Mouse (Mus musculus): ENCODE measurements around the gene Dach1. TPM values are rescaled to one million over a fixed set of nuclear protein-coding genes. Genes with fewer than 3 reads are reported as not detected.

Gene Dach1
- polyA plus RNA-seq, 1 experiment, result not detected

GRCm38 (mm10) chr14:97857276-97857675 lies 312.3 kb downstream of the Dach1 start:
- Histone ChIP-seq H3K4me3 (replicated peaks) (no peak overlapping the region), H3K9me3 (ENCODE audit: control insufficient read depth, low read length) (no peaks in the 10 kb centered on the region), H3K4me1 (ENCODE audit: control insufficient read depth) (no peaks in the 10 kb centered on the region), H3K36me3 (ENCODE audit: control insufficient read depth) (no peaks in the 10 kb centered on the region), H3K27me3 (ENCODE audit: control insufficient read depth) (no peaks in the 10 kb centered on the region)
- TF ChIP-seq TAL1 (IDR thresholded peaks at IDR 0.05; ENCODE audit: low read length) (no peak), GATA1 (IDR thresholded peaks at IDR 0.05; ENCODE audit: low read length) (no peak)

GRCm38 (mm10) chr14:97855345-97855744 lies 314.2 kb downstream of the Dach1 start:
- no peaks in the 10 kb centered on the region for H3K9me3 ChIP-seq (ENCODE audit: control insufficient read depth, low read length)
- H3K27me3 ChIP-seq (ENCODE audit: control insufficient read depth), result no peaks in the 10 kb centered on the region
- H3K4me3 ChIP-seq (replicated peaks), result no peak overlapping the region
- H3K4me1 ChIP-seq (ENCODE audit: control insufficient read depth), result no peaks in the 10 kb centered on the region
- H3K36me3 ChIP-seq (ENCODE audit: control insufficient read depth), result no peaks in the 10 kb centered on the region
- TF ChIP-seq TAL1 (IDR thresholded peaks at IDR 0.05; ENCODE audit: low read length) (no peak), GATA1 (IDR thresholded peaks at IDR 0.05; ENCODE audit: low read length) (no peak)

DNA sequence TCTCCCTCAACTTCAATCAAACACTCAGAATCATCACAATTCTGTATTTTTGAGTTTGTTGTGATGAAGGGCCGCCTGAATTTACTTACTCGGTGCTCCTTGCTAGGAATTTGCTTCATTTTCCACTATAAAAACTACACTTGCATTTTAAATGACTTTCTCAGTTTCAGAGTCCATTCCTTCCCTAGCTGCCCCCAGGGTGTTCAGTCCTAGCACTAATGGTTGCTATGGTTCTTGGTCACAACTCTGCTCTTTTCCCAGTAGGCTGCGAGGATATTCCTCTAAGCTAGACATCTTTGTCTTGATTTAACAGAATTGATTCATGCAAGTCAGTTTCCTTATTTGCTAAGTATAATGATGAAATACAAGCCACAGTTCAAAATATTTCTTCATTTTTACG lies 319.1 kb downstream of the Dach1 start:
- Histone ChIP-seq H3K27me3 (ENCODE audit: control insufficient read depth) (no peaks in the 10 kb centered on the region), H3K36me3 (ENCODE audit: control insufficient read depth) (no peaks in the 10 kb centered on the region), H3K4me3 (replicated peaks) (no peak overlapping the region), H3K4me1 (ENCODE audit: control insufficient read depth) (no peaks in the 10 kb centered on the region), H3K9me3 (ENCODE audit: control insufficient read depth, low read length) (no peaks in the 10 kb centered on the region)
- TF ChIP-seq TAL1 (IDR thresholded peaks at IDR 0.05; ENCODE audit: low read length) (no peak), GATA1 (IDR thresholded peaks at IDR 0.05; ENCODE audit: low read length) (no peak)

DNA sequence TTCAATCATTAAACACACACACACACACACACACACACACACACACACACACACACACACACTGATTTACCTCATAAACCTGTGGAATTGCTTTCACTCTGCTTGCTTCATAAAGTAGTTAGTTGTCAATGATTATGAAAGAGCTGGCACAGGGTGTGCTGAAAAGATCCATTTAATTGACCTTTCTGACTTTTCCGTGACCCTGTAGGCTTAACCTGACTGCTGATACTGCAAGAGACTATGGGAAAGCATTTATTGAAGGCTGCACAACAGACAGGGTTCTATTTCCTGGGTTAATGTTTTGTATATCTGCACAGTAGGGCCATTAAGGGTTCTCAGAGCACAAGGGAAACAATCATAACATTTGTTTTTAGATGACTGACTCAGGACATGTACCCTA lies 321.9 kb downstream of the Dach1 start:
- Histone ChIP-seq H3K4me3 (replicated peaks) (no peak overlapping the region), H3K4me1 (ENCODE audit: control insufficient read depth) (no peaks in the 10 kb centered on the region), H3K36me3 (ENCODE audit: control insufficient read depth) (no peaks in the 10 kb centered on the region), H3K9me3 (ENCODE audit: control insufficient read depth, low read length) (no peaks in the 10 kb centered on the region), H3K27me3 (ENCODE audit: control insufficient read depth) (no peaks in the 10 kb centered on the region)
- TF ChIP-seq TAL1 (IDR thresholded peaks at IDR 0.05; ENCODE audit: low read length), result no peak
- TF ChIP-seq GATA1 (IDR thresholded peaks at IDR 0.05; ENCODE audit: low read length), result no peak

DNA sequence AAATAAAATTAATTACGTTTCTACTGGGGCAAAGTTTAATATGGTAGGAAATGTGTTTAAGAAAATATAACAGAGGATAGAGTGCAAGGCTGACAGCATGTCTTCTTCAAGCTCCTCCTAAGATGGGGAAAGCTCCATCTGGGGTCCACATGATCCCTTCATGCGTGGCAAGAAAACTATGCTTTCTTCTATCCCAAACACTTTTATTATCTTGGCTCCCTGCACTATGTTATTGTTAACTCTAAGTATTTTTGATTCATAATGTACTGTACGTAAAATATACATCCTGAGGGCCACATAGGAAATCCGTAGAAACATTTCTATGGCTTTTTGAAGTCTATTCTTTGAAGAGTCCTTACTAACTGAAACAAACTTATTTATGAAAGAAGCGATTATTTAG lies 330.3 kb downstream of the Dach1 start:
- Histone ChIP-seq H3K4me1 (ENCODE audit: control insufficient read depth) (no peaks in the 10 kb centered on the region), H3K36me3 (ENCODE audit: control insufficient read depth) (no peaks in the 10 kb centered on the region), H3K4me3 (replicated peaks) (no peak overlapping the region), H3K9me3 (ENCODE audit: control insufficient read depth, low read length) (no peaks in the 10 kb centered on the region), H3K27me3 (ENCODE audit: control insufficient read depth) (no peaks in the 10 kb centered on the region)
- no peak for TF ChIP-seq TAL1 (IDR thresholded peaks at IDR 0.05; ENCODE audit: low read length)

- TF ChIP-seq TAL1 (IDR thresholded peaks at IDR 0.05; ENCODE audit: low read length) (no peak), GATA1 (IDR thresholded peaks at IDR 0.05; ENCODE audit: low read length) (no peak)
- Histone ChIP-seq H3K36me3 (ENCODE audit: control insufficient read depth) (no peaks in the 10 kb centered on the region), H3K27me3 (ENCODE audit: control insufficient read depth) (no peaks in the 10 kb centered on the region), H3K4me1 (ENCODE audit: control insufficient read depth) (no peaks in the 10 kb centered on the region), H3K4me3 (replicated peaks) (no peak overlapping the region), H3K9me3 (ENCODE audit: control insufficient read depth, low read length) (no peaks in the 10 kb centered on the region)
Observed at GRCm38 (mm10) chr14:97829865-97830264, 339.7 kb downstream of the Dach1 start.

DNA sequence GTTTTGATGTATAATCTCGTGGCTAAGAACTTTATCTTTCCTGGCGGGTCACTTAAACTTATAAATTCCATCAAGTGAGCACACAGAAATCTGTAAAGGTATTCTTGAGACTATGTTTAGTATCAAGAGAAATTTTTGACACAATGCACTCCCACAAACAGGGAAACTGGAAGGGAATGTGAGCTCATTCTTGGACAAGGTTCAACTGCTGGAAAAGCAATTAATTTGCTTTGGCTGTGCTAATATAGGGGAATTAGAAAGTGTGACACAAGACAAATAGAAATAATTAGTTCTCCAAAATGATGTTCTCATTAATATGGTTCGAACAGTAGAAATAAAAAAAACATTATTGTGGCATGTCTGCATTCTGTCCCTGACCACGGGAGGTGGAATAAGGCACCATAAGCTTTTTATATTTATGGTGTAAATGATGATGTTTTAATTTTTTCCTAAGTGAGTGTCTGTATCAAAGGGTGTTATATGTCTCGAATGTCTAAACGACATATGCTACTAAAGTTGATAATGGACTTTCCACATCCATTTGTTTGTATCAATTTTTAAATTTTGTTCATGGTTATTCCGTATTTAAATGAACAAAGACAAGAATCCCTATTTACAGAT lies 354.9 kb downstream of the Dach1 start:
- Histone ChIP-seq H3K4me1 (ENCODE audit: control insufficient read depth) (no peaks in the 10 kb centered on the region), H3K9me3 (ENCODE audit: control insufficient read depth, low read length) (no peaks in the 10 kb centered on the region), H3K36me3 (ENCODE audit: control insufficient read depth) (no peaks in the 10 kb centered on the region), H3K27me3 (ENCODE audit: control insufficient read depth) (no peaks in the 10 kb centered on the region), H3K4me3 (replicated peaks) (no peak overlapping the region)
- TF ChIP-seq TAL1 (IDR thresholded peaks at IDR 0.05; ENCODE audit: low read length), result no peak
- no peak for TF ChIP-seq GATA1 (IDR thresholded peaks at IDR 0.05; ENCODE audit: low read length)

GRCm38 (mm10) chr14:97813557-97813956 lies 356.0 kb downstream of the Dach1 start:
- no peaks in the 10 kb centered on the region for H3K9me3 ChIP-seq (ENCODE audit: control insufficient read depth, low read length)
- H3K4me3 ChIP-seq (replicated peaks), result no peak overlapping the region
- no peaks in the 10 kb centered on the region for H3K36me3 ChIP-seq (ENCODE audit: control insufficient read depth)
- TF ChIP-seq GATA1 (IDR thresholded peaks at IDR 0.05; ENCODE audit: low read length) (no peak), TAL1 (IDR thresholded peaks at IDR 0.05; ENCODE audit: low read length) (no peak)
- no peaks in the 10 kb centered on the region for H3K4me1 ChIP-seq (ENCODE audit: control insufficient read depth)
- no peaks in the 10 kb centered on the region for H3K27me3 ChIP-seq (ENCODE audit: control insufficient read depth)

- Histone ChIP-seq H3K27me3 (ENCODE audit: control insufficient read depth) (no peaks in the 10 kb centered on the region), H3K36me3 (ENCODE audit: control insufficient read depth) (no peaks in the 10 kb centered on the region), H3K4me1 (ENCODE audit: control insufficient read depth) (no peaks in the 10 kb centered on the region), H3K4me3 (replicated peaks) (no peak overlapping the region), H3K9me3 (ENCODE audit: control insufficient read depth, low read length) (no peaks in the 10 kb centered on the region)
- TF ChIP-seq GATA1 (IDR thresholded peaks at IDR 0.05; ENCODE audit: low read length), result no peak
- no peak for TF ChIP-seq TAL1 (IDR thresholded peaks at IDR 0.05; ENCODE audit: low read length)
Observed at GRCm38 (mm10) chr14:97795385-97795952, 374.1 kb downstream of the Dach1 start.

Data from erythroblast, embryonic 14.5 days (primary cell).